Mouse (Mus musculus) erythroblast, embryonic 14.5 days (primary cell): ENCODE results near the gene Mnd1. TPM values are rescaled to one million over a fixed set of nuclear protein-coding genes. Genes with fewer than 3 reads are reported as not detected.

Source experiments
- H3K27me3 ChIP-seq: 2 replicates; pipeline ENCODE4 v1.6.1; 2012; ENCODE audit warnings: inconsistent platforms; ENCODE audit not compliant: control insufficient read depth
- H3K36me3 ChIP-seq: 2 replicates; pipeline ENCODE4 v1.6.1; 2012; ENCODE audit warnings: mild to moderate bottlenecking, inconsistent platforms; ENCODE audit not compliant: control insufficient read depth
- H3K4me1 ChIP-seq: 2 replicates; pipeline ENCODE4 v1.6.1; 2012; ENCODE audit warnings: inconsistent platforms; ENCODE audit not compliant: control insufficient read depth
- H3K4me3 ChIP-seq: replicated peaks from 2 replicates; pipeline ENCODE3; 2012; ENCODE audit warnings: moderate library complexity, mild to moderate bottlenecking, inconsistent platforms
- H3K9me3 ChIP-seq: 2 replicates; pipeline ENCODE4 v1.6.1; 2012; ENCODE audit warnings: low read length, inconsistent platforms, mixed read lengths; ENCODE audit not compliant: control insufficient read depth
- GATA1 ChIP-seq: IDR thresholded peaks from 2 replicates; pipeline ENCODE4 v1.6.1; 2012; ENCODE audit warnings: low read length, inconsistent platforms, mixed read lengths
- TAL1 ChIP-seq: IDR thresholded peaks from 3 replicates; pipeline ENCODE4 v1.6.1; 2012; ENCODE audit warnings: low read length, inconsistent platforms, mixed read lengths
- polyA plus RNA-seq: library from polyadenylated mRNA; stranded (reverse); fragments of >175 nt; gene quantifications from 2 replicates; pipeline ENCODE4 v1.2.3, GENCODE M21; 2012

Mnd1 gene
- polyA plus RNA-seq, 1 experiment, result 0.16 TPM

DNA sequence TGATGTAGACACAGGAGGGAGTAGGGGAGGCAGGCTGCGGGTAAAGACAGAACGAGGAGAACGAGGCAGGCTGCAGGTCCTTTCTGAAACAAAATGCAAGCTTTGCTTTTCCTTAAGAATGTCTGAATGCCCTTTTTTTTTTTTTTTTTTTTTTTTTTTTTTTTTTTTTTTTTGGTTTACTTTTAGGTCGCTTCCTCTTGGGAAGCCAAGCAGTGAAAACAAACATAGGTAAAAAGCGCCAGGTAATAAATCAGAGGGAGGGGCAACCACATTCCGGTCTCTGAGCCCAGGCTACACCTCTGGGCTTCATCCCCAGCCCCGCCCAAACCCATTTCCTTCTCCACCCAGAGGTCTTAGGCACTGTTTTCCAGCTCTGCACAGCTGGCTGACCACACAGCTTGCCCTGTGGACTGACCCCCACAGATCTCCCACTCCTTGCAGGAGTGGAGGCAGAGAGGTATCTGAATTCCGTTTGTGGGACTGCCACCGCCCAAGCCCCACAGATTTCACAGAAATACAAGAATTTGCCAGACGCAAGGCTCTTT lies 34.1 kb upstream of the Mnd1 start:
- Histone ChIP-seq H3K9me3 (no peaks in the 10 kb centered on the region), H3K36me3 (peaks cover 3% of the 10 kb centered on the region; the same call in 1 of the 2 replicates), H3K4me1 (no peaks in the 10 kb centered on the region), H3K4me3 (no peak overlapping the region), H3K27me3 (peaks cover 60% of the 10 kb centered on the region)
- TF ChIP-seq TAL1 (no peak), GATA1 (no peak)

DNA sequence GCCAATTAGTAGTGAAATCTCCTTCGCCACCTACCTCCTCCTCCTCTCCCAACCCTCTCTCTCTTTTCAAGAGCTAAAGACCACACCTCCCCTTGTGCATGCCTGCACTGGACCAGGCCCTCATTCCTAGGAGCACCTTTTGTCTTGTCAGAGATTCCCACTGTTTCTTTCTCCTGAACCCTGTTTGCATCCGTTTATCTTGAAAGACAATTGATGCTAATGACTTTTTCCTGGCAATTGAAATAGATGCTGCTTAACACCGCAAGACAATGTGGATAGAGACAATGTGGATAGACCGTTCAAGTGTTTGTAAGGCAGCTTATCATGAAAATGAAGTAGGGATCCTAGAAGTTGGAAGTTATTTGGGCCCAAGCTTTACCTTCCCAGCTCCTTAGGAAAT lies 26.1 kb upstream of the Mnd1 start:
- no peak overlapping the region for H3K4me3 ChIP-seq
- H3K27me3 ChIP-seq, result peaks cover 2% of the 10 kb centered on the region
- no peak for TF ChIP-seq GATA1
- no peak for TF ChIP-seq TAL1
- H3K9me3 ChIP-seq, result no peaks in the 10 kb centered on the region
- no peaks in the 10 kb centered on the region; the same call in 1 of the 2 replicates for H3K4me1 ChIP-seq
- H3K36me3 ChIP-seq, result no peaks in the 10 kb centered on the region; the same call in 1 of the 2 replicates

DNA sequence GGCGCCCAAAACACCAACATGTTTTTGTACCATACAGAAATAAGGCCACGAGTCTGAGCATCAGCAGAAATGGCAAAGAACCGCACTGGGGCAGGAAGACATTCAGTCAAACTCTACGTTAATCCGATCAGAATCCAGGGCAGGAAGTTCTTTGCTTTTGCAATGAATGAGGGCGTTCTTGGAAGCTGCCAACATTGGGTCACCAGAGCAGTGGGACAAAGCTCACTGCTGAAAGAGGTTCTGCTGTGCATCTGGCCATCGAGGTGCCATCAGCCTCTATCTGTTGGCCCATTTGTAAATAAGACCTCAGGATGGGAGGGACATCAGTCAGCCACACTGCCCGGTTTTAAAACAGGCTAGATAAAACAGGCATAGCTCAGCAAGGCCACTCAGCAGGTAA lies 25.5 kb upstream of the Mnd1 start:
- H3K36me3 ChIP-seq, result no peaks in the 10 kb centered on the region; the same call in 1 of the 2 replicates
- H3K4me3 ChIP-seq, result no peak overlapping the region
- H3K4me1 ChIP-seq, result no peaks in the 10 kb centered on the region; the same call in 1 of the 2 replicates
- TF ChIP-seq TAL1 (no peak), GATA1 (no peak)
- no peaks in the 10 kb centered on the region for H3K9me3 ChIP-seq
- no peaks in the 10 kb centered on the region for H3K27me3 ChIP-seq

DNA sequence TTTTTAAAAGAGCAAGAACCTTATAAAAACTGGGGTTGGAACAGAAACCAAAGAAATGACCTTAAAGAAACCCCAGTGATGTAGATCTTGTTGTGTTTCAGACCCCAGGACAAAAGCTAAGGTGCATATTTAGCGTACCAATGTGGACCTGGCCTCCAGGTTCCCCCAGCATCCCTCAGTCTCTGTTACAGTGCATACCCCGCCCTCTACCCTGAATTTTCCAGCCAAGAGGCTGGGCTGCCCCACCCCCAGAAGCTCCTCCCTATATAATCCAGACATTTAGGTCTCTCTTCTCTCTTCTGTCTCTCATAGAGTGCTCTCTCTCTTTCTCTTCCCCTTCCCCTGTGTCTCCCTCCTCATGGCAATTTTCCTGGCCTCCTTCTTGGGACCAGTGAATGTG lies 24.7 kb upstream of the Mnd1 start:
- TF ChIP-seq GATA1 (no peak), TAL1 (no peak)
- no peaks in the 10 kb centered on the region for H3K27me3 ChIP-seq
- H3K4me3 ChIP-seq, result no peak overlapping the region
- no peaks in the 10 kb centered on the region; the same call in 1 of the 2 replicates for H3K4me1 ChIP-seq
- H3K36me3 ChIP-seq, result no peaks in the 10 kb centered on the region; the same call in 1 of the 2 replicates
- H3K9me3 ChIP-seq, result no peaks in the 10 kb centered on the region

DNA sequence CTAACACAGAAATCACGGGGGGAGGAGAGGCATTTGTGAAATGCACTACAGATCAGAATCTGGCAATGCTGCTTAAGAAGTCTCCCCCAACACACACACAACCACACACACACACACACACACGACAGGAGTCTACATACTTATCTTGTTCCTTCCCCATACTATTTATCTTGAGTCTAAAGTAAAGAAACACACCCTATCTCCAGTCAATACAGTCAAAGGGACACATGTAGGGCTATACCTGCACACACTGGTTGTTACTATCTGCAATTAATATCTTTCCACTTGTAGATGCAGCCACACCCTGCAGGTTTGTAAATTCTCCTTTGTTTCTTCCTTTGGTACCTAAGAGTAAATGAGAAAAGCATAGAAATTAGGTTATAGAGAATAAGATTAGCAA lies 22.2 kb upstream of the Mnd1 start:
- no peaks in the 10 kb centered on the region; the same call in 1 of the 2 replicates for H3K4me1 ChIP-seq
- TF ChIP-seq GATA1 (no peak), TAL1 (no peak)
- H3K9me3 ChIP-seq, result no peaks in the 10 kb centered on the region
- H3K36me3 ChIP-seq, result no peaks in the 10 kb centered on the region; the same call in 1 of the 2 replicates
- H3K27me3 ChIP-seq, result no peaks in the 10 kb centered on the region
- no peak overlapping the region for H3K4me3 ChIP-seq

DNA sequence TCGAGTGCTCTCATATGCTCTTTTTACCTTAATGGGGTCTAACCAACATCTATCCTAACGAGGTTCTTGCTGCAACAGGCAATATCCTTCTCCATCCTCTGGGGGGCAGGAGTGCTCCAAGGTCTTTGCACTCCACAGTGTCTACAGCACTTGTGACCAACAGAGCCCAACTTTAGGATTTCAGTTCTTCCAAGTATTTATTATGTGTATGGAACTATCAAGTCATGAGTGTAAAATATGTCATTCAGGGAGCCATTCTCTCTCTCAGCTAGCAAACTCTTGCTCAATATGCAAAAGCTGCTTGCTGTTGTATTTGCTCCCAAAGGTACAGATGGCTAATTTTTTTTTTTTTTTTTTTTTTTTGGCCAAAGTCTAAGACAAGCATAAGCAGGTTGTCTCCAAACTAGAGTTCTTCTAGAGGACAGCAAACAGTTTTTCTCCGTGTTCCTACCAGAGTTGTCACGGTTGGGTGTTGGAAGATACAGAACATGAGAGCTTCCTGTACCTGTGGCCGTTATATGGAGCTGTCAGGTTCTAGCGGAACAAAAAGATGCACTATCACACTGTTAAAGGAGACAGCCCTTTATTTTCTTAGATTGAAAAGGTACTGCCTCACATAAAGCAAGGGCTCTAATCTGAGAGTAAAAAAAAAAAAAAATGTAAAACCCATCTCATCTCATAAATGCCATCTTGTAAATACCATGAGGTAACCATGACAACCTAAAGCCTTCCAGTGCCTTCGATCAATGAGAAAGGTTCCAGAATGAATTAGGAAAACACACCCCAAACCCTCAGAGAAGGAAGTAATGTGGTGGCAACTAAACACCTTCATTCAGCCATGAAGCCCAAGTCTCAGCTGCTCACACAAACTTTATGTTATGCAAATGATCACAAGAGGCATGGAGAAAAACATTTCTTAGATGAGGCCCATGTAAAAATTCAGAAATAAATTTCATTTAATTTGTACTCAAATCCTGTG lies 20.0 kb upstream of the Mnd1 start:
- Histone ChIP-seq H3K9me3 (no peaks in the 10 kb centered on the region), H3K4me1 (peaks cover 3% of the 10 kb centered on the region), H3K36me3 (no peaks in the 10 kb centered on the region; the same call in 1 of the 2 replicates), H3K27me3 (no peaks in the 10 kb centered on the region), H3K4me3 (no peak overlapping the region)
- TF ChIP-seq TAL1, result no peak
- TF ChIP-seq GATA1, result no peak

DNA sequence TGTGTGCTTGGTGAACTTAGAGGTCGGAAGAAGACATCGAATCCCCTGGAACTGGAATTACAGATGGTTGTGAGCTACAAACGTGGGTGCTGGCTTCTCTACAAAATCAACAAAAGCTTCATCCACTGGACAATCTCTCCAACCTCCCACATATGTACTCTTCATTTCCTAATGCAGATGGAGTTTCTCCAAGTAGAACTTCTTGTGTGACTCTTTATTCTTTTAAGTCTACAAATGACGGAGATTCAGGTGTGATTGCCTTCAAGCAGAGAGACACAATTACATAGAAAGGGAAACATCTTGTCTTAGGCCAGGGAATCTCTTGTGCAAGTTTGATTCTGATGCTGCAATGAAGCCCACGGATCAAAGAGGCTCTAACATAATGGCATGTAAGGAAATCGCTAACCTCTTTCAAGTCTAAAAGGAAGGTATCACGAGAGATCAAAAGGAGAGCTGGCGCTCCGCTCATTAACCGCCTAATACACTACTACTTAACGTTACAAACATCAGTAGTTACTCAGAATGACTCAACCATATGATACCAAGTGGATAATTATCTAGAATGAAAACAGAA lies 18.1 kb upstream of the Mnd1 start, which contains the start of gene Gm6525:
Gm6525 (plus strand) TSS at position 524 of the 574 bp plus-strand sequence.
- no peak within 1 kb of the TSS for H3K4me3 ChIP-seq
- no peak for TF ChIP-seq GATA1
- peaks cover 3% of the 10 kb centered on the region for H3K4me1 ChIP-seq
- no peaks in the 10 kb centered on the region for H3K9me3 ChIP-seq
- no peaks in the 10 kb centered on the region for H3K27me3 ChIP-seq
- no peaks in the 10 kb centered on the region; the same call in 1 of the 2 replicates for H3K36me3 ChIP-seq

DNA sequence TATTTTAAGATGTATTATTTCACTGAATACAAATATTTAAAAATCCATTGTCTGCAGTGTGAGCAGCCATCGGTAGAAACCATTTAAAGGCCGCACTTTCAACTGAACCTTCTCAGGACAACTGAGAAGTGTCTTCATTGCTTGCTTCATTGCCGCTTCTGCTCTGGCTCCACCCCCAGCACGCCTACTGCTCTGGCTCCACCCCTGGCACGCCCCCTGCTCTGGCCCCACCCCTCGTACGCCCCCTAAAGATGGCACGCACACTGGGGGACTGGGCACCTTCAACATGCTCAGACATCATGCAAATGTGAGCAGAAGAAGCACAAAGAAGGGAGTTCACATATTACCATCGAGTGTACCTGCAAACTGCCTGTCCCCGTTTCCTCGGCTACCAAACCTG lies 16.8 kb upstream of the Mnd1 start:
- Histone ChIP-seq H3K4me1 (peaks cover 3% of the 10 kb centered on the region), H3K4me3 (no peak overlapping the region), H3K36me3 (no peaks in the 10 kb centered on the region; the same call in 1 of the 2 replicates), H3K9me3 (no peaks in the 10 kb centered on the region), H3K27me3 (no peaks in the 10 kb centered on the region)
- TF ChIP-seq GATA1 (no peak), TAL1 (no peak)
